21 mouse cellular contexts compared by ENCODE assay signal in genomic region chr5:101828932-101829331, GRCm38 (mm10).
DNase-seq lines count a peak whose midpoint lies in the region; ATAC-seq and TF ChIP-seq lines count a peak whose summit lies in the region.
"Had no signal": no experiment of that assay in that cellular context is flagged by ENCODE, and none has a peak within 500 bp of the region (broad histone marks: within the 10 kb centered on the region; RNA-seq: fewer than 3 reads in every experiment).

No protein-coding gene starts in this region.

- no peaks in the 10 kb centered on the region for H3K9me3 ChIP-seq in hindbrain, embryonic 16.5 days (ENCODE audit: control insufficient read depth, low read length)
- H3K9me3 ChIP-seq in hindbrain, embryonic 12.5 days (replicated peaks) = no peaks in the 10 kb centered on the region
- H3K9me3 ChIP-seq in lung, embryonic 15.5 days = no peaks in the 10 kb centered on the region
- H3K9me3 ChIP-seq: embryonic facial prominence, embryonic 15.5 days; forebrain, embryonic 10.5 days; heart, embryonic 15.5 days had no signal

- 63% methylated on average over 3 of the region's 3 CpGs for WGBS in hindbrain, embryonic 16.5 days
- WGBS in hindbrain, embryonic 12.5 days = 89% methylated on average over 3 of the region's 3 CpGs
- whole genome bisulfite sequencing in lung, embryonic 15.5 days = 69% methylated on average over 3 of the region's 3 CpGs
- WGBS in lung, adult 2 months = 71% methylated on average over 3 of the region's 3 CpGs

- no peak overlapping the region for H3K4me3 ChIP-seq in gastrocnemius, adult 2 months
- H3K4me3 ChIP-seq in hindbrain, embryonic 16.5 days (ENCODE audit: low read length) = no peak overlapping the region
- H3K4me3 ChIP-seq in hindbrain, embryonic 12.5 days = no peak overlapping the region
- H3K4me3 ChIP-seq in lung, embryonic 15.5 days = no peak overlapping the region
- no peak overlapping the region for H3K4me3 ChIP-seq in lung, adult 2 months (replicated peaks; ENCODE audit: extremely low read depth, low read depth, low read length)
- H3K4me3 ChIP-seq in myocyte = no peak overlapping the region
- H3K4me3 ChIP-seq: embryonic facial prominence, embryonic 15.5 days; erythroblast, embryonic 14.5 days; forebrain, embryonic 10.5 days; heart, embryonic 15.5 days had no signal

- H3K9ac ChIP-seq in hindbrain, embryonic 16.5 days (ENCODE audit: low read depth, low read length) = no peak overlapping the region
- H3K9ac ChIP-seq in hindbrain, embryonic 12.5 days = no peak overlapping the region
- no peak overlapping the region for H3K9ac ChIP-seq in lung, embryonic 15.5 days
- H3K9ac ChIP-seq: embryonic facial prominence, embryonic 15.5 days; heart, embryonic 15.5 days had no signal

- H3K27ac ChIP-seq in gastrocnemius, adult 2 months = no peak overlapping the region
- H3K27ac ChIP-seq in hindbrain, embryonic 16.5 days (ENCODE audit: low read depth, low read length) = no peak overlapping the region
- H3K27ac ChIP-seq in hindbrain, embryonic 12.5 days = no peak overlapping the region
- H3K27ac ChIP-seq in lung, embryonic 15.5 days = peak overlapping the region; percentile 45; the same call in 1 of the 2 replicates
- H3K27ac ChIP-seq: embryonic facial prominence, embryonic 15.5 days; forebrain, embryonic 10.5 days; heart, embryonic 15.5 days had no signal

- H3K36me3 ChIP-seq in hindbrain, embryonic 16.5 days (ENCODE audit: control insufficient read depth, insufficient read depth, low read length) = peaks cover 9% of the 10 kb centered on the region; the same call in 1 of the 2 replicates
- peaks cover 26% of the 10 kb centered on the region for H3K36me3 ChIP-seq in hindbrain, embryonic 12.5 days
- peaks cover 15% of the 10 kb centered on the region for H3K36me3 ChIP-seq in lung, embryonic 15.5 days
- no peaks in the 10 kb centered on the region for H3K36me3 ChIP-seq in myocyte (ENCODE audit: control insufficient read depth, insufficient read depth)

- no peak overlapping the region for H3ac ChIP-seq in myocyte (ENCODE audit: control insufficient read depth, insufficient read length)

- H3K4me1 ChIP-seq in hindbrain, embryonic 16.5 days (ENCODE audit: control insufficient read depth, insufficient read depth, low read depth, low read length) = peaks cover 6% of the 10 kb centered on the region
- H3K4me1 ChIP-seq in hindbrain, embryonic 12.5 days = peaks cover 23% of the 10 kb centered on the region
- peaks cover 18% of the 10 kb centered on the region for H3K4me1 ChIP-seq in lung, embryonic 15.5 days
- H3K4me1 ChIP-seq in lung, adult 2 months (ENCODE audit: control insufficient read depth, insufficient read depth, low read length) = peaks cover 2% of the 10 kb centered on the region; the same call in 1 of the 2 replicates

- no peaks in the 10 kb centered on the region for H3K79me2 ChIP-seq in myocyte (ENCODE audit: control insufficient read depth, insufficient read depth)

- ATAC-seq in hindbrain, embryonic 16.5 days = 0 out of 2 replicates have a peak, but pooled peaks have one; percentile 26
- ATAC-seq in hindbrain, embryonic 12.5 days (ENCODE audit: low FRiP score) = no peak
- ATAC-seq in lung, embryonic 15.5 days (ENCODE audit: borderline replicate concordance, extremely low read depth, low FRiP score, low TSS enrichment) = no peak
- ATAC-seq: forebrain, embryonic 16.5 days had no signal

- intact Hi-C loops in gastrocnemius, adult 2 months (cut with DNase I) = no loop called here

- no peak for TF ChIP-seq POLR2A in lung, adult 2 months (IDR thresholded peaks at IDR 0.05; ENCODE audit: borderline replicate concordance, extremely low read depth, low read depth, low read length)
- no peak for TF ChIP-seq POLR2A in myocyte (IDR thresholded peaks at IDR 0.05; ENCODE audit: insufficient read length, low read depth)

- H3K27me3 ChIP-seq in hindbrain, embryonic 16.5 days (replicated peaks; ENCODE audit: control insufficient read depth, insufficient read depth, low read length) = no peaks in the 10 kb centered on the region
- H3K27me3 ChIP-seq in hindbrain, embryonic 12.5 days = 0 out of 2 replicates have a peak, but pooled peaks cover 6% of the 10 kb centered on the region
- H3K27me3 ChIP-seq in lung, embryonic 15.5 days = no peaks in the 10 kb centered on the region
- H3K27me3 ChIP-seq in myocyte (ENCODE audit: control insufficient read depth, insufficient read depth, insufficient read length) = peaks cover 2% of the 10 kb centered on the region
- H3K27me3 ChIP-seq: embryonic facial prominence, embryonic 15.5 days; heart, embryonic 15.5 days had no signal

- TF ChIP-seq CTCF in gastrocnemius, adult 2 months (IDR thresholded peaks at IDR 0.05) = no peak
- TF ChIP-seq CTCF in lung, adult 2 months (IDR thresholded peaks at IDR 0.05; ENCODE audit: insufficient read depth, low read length) = no peak

- peak; percentile 26 for DNase-seq in gastrocnemius, postnatal 10 days
- DNase-seq in gastrocnemius, adult 2 months = no peak
- DNase-seq in lung, adult 2 months = no peak
- no peak for DNase-seq in kidney, postnatal 36 days
- DNase-seq: adrenal gland, postnatal 10 days; cerebellum, adult 18-20 months; cerebellum, adult 9-11 months; embryo, embryonic 11 days; heart, adult 18-20 months; heart, postnatal 14 days; kidney, adult 2 months had no signal

- no peak overlapping the region for H3K4me2 ChIP-seq in hindbrain, embryonic 16.5 days (ENCODE audit: low read length)
- H3K4me2 ChIP-seq in hindbrain, embryonic 12.5 days (replicated peaks) = no peak overlapping the region
- no peak overlapping the region for H3K4me2 ChIP-seq in lung, embryonic 15.5 days
- no peak overlapping the region for H3K4me2 ChIP-seq in myocyte (ENCODE audit: low read depth)
- H3K4me2 ChIP-seq: embryonic facial prominence, embryonic 15.5 days; heart, embryonic 11.5 days; heart, embryonic 15.5 days had no signal

TF ChIP-seq in myocyte, 11 proteins besides CTCF, POLR2A, EP300 and RAD21:
- TF ChIP-seq MYOG (IDR thresholded peaks at IDR 0.05; ENCODE audit: control insufficient read depth in 1 of 3, insufficient read depth in 1 of 3, insufficient read length in 2 of 3, low read depth in 2 of 3) = peak in 2 of 3 experiments; percentile 39 to 58
- TF ChIP-seq REST (IDR thresholded peaks at IDR 0.05; ENCODE audit: insufficient read depth, insufficient read length) = no peak
- TF ChIP-seq MYOD1 (IDR thresholded peaks at IDR 0.05; ENCODE audit: control insufficient read depth in 1 of 3, insufficient read length in 2 of 3, low read depth in 2 of 3) = no peak
- no peak for TF ChIP-seq USF1 (IDR thresholded peaks at IDR 0.05; ENCODE audit: low read depth)
- TF ChIP-seq TCF12 (IDR thresholded peaks at IDR 0.05; ENCODE audit: insufficient read depth, poor library complexity, severe bottlenecking) = no peak
